Mouse (Mus musculus) heart, adult 8-10 months (tissue): ENCODE results near the gene Ramp1. TPM values are rescaled to one million over a fixed set of nuclear protein-coding genes. Genes with fewer than 3 reads are reported as not detected.

Source experiments
- DNase-seq: peaks from one replicate; pipeline ENCODE4 v3.0.0; 2022; ENCODE audit warnings: low spot score
- total RNA-seq, 4 experiments: library from RNA; stranded (reverse); gene quantifications; 2 replicates each; pipeline ENCODE4 v1.2.4; 2022

Gene Ramp1
- total RNA-seq, 4 experiments from 2014 or later = 3.4 to 5.1 (median 4.5) TPM

GRCm38 (mm10) chr1:91239112-91239511 lies 59.5 kb downstream of the Ramp1 start:
- DNase-seq = peak; percentile 46

- DNase-seq = no peak
These were observed 60.2 kb downstream of the Ramp1 start for GRCm38 (mm10) chr1:91239800-91240199.

DNA sequence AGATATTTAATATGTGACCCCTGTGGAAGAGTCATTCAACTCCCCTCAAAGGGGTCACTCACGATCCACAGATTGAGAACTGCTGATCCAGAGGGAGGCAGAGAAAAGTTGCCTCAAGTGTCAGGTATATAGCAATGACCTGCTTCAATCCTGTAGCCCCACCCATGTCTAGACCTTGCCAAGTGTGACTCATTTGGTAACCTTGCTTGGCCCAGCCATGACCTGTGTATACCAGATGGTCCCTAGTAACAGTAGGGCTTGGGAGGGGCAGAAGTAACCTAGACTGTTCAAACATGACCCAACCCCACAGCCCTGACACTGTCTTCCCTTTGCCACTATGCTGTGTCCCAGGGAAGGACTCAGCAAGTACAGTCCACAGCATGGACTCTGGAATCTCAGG lies 61.1 kb downstream of the Ramp1 start:
- DNase-seq = no peak

GRCm38 (mm10) chr1:91241249-91241648 lies 61.6 kb downstream of the Ramp1 start:
- DNase-seq = no peak

GRCm38 (mm10) chr1:91248242-91248641 lies 68.6 kb downstream of the Ramp1 start:
- no peak for DNase-seq

- no peak for DNase-seq
These were observed 69.3 kb downstream of the Ramp1 start for GRCm38 (mm10) chr1:91248970-91249369.

- peak; percentile 94 for DNase-seq
These were observed 70.2 kb downstream of the Ramp1 start, which contains the start of gene Ube2f for GRCm38 (mm10) chr1:91249564-91250414. Gene Ube2f (plus strand): TSS chr1:91250304.

DNA sequence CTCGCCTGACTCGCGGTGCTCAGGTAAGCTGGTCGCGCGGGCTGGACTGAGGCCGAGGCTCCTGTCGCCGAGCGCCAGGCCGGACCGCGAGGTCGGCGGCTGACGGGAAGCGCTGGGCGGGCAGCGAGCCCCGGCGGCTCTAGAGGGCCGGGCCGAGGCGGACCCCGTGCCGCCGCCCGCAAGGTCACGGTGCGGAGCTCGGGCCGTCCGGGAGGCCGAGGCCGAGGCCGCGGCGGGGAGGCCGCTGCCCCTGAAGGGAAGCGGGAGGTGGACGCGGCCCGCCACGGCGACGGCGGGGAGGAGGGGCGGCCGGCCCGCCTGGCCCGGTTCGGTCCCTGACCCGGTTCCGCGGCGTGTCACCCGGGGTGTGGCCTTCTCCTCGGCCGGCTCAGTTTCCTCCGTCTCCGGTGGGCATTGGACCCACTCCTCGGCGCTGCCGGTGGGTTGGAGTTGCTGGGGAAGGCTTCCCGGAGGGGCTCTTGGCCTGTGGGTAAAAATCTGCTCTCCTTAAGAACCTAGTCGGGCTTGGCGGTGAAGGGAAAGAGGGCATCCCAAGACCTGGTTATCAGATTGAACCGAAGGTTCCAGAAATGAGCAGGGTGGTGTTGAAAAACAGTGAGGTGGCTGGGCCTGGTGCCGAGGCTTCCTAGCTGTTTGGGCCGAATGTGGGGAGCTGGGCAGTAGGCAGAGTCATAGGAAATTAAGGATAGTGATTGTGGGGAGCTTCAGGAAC lies 71.0 kb downstream of the Ramp1 start:
- peak; percentile 11 for DNase-seq

DNA sequence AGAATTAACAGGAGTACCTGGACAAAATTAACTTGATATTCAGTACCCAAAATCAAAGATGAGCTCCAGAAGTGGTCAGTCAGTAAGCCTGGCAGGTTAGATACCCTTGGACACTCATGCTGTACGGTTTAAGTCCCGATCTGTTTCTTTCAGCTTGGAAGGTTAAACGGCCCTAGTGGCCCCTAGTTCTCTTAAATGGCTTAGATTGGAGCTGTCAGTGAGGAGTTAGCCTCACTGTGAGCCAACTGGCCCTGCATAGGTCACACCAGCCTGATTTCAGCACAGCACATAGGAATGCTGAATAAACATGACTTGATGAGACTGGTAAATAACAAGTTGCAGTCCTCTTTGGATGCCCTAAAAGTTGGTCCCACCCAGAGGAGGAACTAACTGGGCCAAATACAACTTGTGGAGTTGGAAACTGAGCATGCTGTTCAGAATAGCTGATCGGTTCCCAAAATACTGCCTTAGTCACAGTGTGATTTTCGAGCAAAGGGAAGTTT lies 71.6 kb downstream of the Ramp1 start:
- peak; percentile 26 for DNase-seq

GRCm38 (mm10) chr1:91251927-91252326 lies 72.3 kb downstream of the Ramp1 start:
- no peak for DNase-seq

- no peak for DNase-seq
These were observed 78.3 kb downstream of the Ramp1 start for GRCm38 (mm10) chr1:91257918-91258317.

DNA sequence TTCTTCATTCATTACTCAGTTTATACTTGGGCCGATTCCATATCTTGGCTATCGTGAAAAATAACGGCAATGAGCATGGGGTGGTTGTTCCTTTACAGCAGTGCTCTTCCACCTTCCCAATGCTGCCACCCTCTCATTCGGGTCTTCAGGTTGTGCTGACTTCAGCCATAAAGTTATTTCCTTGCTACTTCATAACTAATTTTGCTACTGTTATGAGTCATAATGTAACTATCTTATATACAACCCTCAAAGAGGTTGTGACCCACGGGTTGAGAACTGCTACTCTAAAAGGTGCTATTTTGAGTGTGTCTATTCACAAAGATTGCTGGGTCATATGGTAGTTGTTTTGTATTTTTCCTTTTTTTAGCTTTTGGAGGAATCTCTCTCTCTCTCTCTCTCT lies 80.2 kb downstream of the Ramp1 start:
- DNase-seq = no peak

DNA sequence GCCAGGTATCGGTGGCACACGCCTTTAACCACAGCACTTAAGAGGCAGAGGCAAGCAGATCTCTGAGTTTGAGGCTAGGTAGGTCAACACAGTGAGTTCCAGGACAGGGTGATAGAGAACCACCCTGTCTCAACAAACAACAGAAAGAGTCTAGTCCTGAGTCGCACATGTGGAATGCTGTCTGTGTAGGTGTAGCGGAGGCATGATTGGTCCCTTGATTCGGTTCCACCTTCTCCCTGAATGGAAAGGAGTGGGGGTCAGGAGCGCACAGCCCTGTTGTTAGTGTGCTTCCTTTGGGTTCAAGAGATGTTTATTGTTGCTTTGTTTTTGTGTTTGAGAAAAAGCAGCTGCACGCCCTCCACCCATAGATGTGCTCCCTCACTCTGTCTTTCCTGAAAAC lies 82.9 kb downstream of the Ramp1 start:
- no peak for DNase-seq

DNA sequence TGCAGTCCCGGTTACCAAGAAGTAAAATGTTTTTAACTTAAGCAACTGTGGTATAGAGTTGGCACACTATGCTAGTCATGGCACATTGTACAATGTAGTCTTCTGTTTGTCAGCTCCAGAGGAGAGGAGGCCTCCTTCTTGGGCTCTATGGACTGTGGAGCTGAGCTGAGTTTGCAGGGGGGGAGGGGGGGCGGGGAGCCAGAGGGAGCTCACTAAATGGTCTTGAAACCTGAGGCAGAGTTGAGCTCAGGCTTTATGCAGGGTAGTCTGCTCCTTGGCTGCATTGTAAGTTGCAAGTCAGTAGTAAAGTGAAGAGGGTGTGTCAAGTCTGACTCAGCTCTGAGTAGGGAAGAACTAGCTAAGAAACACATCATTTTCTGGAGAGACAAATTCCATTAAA lies 92.6 kb downstream of the Ramp1 start:
- DNase-seq = no peak

Other genes starting within 250 kb of the Ramp1 start
- gene Prlh, start 226.7 kb upstream of the Ramp1 start, total RNA-seq = not detected
- 1 to 10 TPM; 2.0 to 4.4 (median 3.3) TPM for gene Rab17, start 210.2 kb upstream of the Ramp1 start, total RNA-seq
- gene Lrrfip1, start 181.1 kb upstream of the Ramp1 start, total RNA-seq = 10 to 100 TPM; 55.4 to 72.1 (median 61.1) TPM
- not detected for gene Rbm44, start 34.7 kb upstream of the Ramp1 start, total RNA-seq
- gene Ube2f, start 70.5 kb downstream of the Ramp1 start, total RNA-seq = 10 to 100 TPM; 39.6 to 52.2 (median 45.2) TPM
- 10 to 100 TPM; 15.5 to 20.3 (median 19.3) TPM for gene Scly, start 118.5 kb downstream of the Ramp1 start, total RNA-seq
- gene Espnl, start 142.3 kb downstream of the Ramp1 start, total RNA-seq = not detected
- 10 to 100 TPM; 36.7 to 52.8 (median 42.5) TPM for gene Klhl30, start 171.2 kb downstream of the Ramp1 start, total RNA-seq
- gene Erfe, start 186.6 kb downstream of the Ramp1 start, total RNA-seq = under 1 TPM in 1 of 4 experiments, not detected in 3; 0.09 TPM
- 10 to 100 TPM; 41.5 to 53.3 (median 44.4) TPM for gene Ilkap, start 219.0 kb downstream of the Ramp1 start, total RNA-seq
- gene Hes6, start 234.2 kb downstream of the Ramp1 start, total RNA-seq = 10 to 100 TPM; 18.6 to 20.4 (median 20.0) TPM